Mouse (Mus musculus) ES-E14 (cell line): ENCODE measurements at regions not wholly inside any gene's neighbourhood (a gene's known extent, or its start where the extent isn't known, plus 50 kb on each side); places are given as distances from the start of the nearest gene placed in this dataset.

ENCODE experiments used
- CHD2 ChIP-seq: IDR thresholded peaks from 2 replicates; pipeline ENCODE4 v1.6.1; 2014; ENCODE audit warnings: mild to moderate bottlenecking, low read depth, low read length, inconsistent platforms
- HCFC1 ChIP-seq: IDR thresholded peaks from 2 replicates; pipeline ENCODE4 v1.6.1; 2012; ENCODE audit warnings: low read length, inconsistent platforms, borderline replicate concordance; ENCODE audit not compliant: insufficient read depth
- MAFK ChIP-seq: IDR thresholded peaks from 2 replicates; pipeline ENCODE4 v1.6.1; 2014; ENCODE audit warnings: mild to moderate bottlenecking, low read depth, low read length, inconsistent platforms; ENCODE audit not compliant: insufficient read depth
- ZC3H11A ChIP-seq: IDR thresholded peaks from 2 replicates; pipeline ENCODE4 v1.6.1; 2012; ENCODE audit warnings: low read depth, mild to moderate bottlenecking, inconsistent platforms, low read length, borderline replicate concordance
- ZNF384 ChIP-seq: IDR thresholded peaks from 2 replicates; pipeline ENCODE4 v1.6.1; 2012; ENCODE audit warnings: low read depth, low read length, inconsistent platforms

- TF ChIP-seq HCFC1 = no peak
- TF ChIP-seq ZC3H11A = no peak
- TF ChIP-seq ZNF384 = no peak
- TF ChIP-seq MAFK = no peak
- TF ChIP-seq CHD2 = no peak
Measured at GRCm38 (mm10) chr11:79837076-79837990, 124.9 kb downstream of the Utp6 start.
